Mouse (Mus musculus) adrenal gland, adult 8-10 months (tissue): ENCODE measurements around the gene Itprid1. TPM values are rescaled to one million over a fixed set of nuclear protein-coding genes. Genes with fewer than 3 reads are reported as not detected.
A peak's percentile ranks its signal among the peaks of the same experiment; 100 is the strongest.

Experiments
- DNase-seq: peaks from one replicate; pipeline ENCODE4 v3.0.0; 2022
- total RNA-seq, 4 experiments: library from RNA; stranded (reverse); gene quantifications; 2 replicates each; pipeline ENCODE4 v1.2.4; 2022

Itprid1 gene
- total RNA-seq: under 1 TPM in 2 of 4 experiments, not detected in 2; 0.09 to 0.31 TPM

DNA sequence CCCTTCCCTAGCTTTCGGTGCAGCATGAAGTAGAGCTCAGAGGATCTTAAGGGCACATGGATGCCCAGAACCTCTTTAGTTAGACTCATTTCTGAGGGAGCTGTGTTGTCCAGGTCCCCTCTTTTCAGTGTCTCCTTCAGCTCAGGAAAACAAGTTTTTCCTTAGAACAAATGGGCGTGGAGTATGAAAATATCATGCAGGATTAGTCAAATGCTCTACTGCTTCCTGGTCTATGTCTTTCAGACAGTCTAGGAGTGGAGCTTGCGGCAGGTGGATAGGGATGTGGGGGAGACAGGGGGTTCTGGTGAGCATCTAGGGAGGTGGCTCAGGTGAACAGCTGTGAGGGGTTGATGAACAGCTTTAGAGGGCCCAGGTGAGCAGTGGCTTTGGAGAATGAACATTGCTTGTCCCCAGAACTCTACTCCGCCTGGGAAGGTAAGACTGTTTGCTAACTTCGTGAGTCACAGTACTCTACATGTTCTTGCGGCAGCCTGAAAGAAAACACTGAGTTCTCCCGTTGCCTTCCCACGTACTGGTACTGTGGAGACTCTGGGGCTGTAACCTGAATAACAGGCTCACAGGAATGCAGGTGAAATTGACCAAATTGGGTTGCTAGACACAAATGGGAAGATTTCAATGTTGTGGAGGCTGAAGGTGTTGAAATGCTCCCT, at the start of gene Itprid1:
Gene Itprid1, plus strand, starts transcription at position 246 of the 671 bp plus-strand sequence.
- DNase-seq: no peak

DNA sequence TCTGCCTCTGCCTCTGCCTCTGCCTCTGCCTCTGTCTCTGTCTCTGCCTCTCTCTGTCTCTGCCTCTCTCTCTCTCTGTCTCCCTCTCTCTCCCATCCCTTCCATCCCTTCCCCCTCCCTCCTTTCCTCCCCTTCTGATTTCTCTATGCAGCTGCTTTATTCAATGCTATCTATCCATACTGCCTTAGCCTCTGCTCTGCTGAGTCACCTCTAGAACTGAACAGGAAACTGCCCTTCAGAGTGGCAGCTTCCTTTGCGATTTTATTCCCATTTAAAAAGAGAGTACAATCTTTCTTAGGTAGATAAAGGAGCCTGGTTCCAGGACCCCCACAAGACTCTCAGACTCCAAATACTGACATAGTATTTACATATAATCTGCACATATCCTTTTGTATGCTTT, 47.1 kb upstream of the Itprid1 start:
- no peak for DNase-seq

DNA sequence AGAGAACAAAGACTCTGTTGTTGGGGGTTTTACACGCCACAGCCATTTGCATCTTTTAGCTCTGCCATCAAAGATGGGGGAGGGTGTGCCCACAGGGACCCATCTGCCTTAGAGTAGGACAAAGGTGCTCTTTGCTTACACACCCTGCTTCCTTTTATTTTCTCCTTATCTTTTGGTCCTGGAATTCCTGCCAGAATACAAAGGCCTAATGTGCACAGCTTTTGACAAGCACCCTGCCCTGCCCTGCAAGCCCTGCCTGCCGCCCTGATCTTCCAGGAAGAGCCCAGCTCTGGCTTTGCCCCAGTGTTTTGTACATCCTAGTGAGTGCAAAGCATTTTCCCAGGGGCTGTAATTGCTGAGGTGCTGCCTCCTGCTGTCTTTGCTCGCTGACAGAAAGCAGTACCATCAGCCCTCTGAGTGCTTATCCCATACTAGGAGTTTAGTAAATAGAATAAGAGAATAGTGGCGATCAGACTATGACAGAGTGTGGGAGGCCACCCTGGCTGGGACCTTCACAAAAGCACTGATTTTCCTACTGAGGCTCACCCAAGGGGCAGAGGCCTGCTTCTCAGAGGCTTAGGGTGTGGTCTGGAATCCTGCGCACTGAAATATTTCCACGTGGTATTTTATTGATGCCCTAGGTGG, 44.7 kb upstream of the Itprid1 start:
- no peak for DNase-seq

DNA sequence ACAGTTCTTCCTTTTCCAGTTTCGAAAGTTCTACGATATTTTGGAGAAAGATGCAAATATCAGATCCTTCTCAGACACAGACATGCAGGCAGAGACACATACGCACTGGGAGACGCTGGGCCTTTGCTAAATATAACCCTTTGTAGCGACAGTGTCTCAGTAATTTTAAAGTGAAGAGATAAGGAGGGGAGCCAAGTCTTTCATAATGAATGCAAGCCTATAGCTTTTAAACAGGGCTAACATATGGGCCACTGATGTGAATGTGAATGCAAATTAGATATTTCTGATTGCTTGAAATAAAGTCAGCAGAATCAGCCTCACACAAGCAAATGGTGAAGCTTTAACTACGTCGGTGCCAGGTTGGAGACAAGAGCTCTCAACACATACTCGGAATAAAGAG, 44.2 kb upstream of the Itprid1 start:
- no peak for DNase-seq

DNA sequence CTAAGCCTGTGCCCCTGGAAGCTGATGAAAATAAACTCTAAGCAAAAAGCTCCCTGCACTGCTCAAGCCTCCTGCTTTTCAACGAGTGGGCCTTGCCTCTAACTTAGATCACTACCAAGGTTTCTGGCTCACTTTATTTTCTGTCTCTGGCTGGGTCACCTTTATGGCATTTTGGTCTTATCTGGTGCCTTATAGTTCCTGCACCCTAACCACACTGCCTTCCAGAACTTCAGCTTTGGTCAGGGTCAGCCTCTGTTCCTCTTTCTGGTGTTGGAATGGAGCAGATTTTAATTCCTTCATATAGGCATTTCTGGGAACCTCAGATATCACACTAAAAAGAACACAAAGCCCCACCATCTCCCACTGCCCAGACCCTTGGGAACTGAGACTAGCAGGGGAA, 34.0 kb upstream of the Itprid1 start:
- DNase-seq: no peak

DNA sequence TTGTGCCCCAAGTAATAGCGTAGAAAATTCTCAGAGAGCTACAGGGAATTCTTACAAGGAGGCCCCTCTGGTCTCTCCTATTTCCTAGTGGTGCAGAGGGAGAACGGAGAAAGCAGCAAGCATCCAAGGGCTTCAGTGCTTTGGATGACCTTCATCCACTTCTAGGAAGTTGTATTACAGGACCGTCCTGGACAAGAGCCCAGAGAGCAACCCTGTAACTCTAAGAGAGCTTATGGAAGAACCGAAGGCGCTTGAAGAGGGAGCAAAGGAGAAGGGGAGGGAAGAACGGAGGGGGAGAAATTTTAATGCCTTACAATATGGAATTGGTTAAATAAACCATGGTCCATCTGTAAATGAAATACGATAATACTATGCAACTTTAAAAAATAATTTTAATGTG, 33.3 kb upstream of the Itprid1 start:
- DNase-seq: peak; percentile 49

DNA sequence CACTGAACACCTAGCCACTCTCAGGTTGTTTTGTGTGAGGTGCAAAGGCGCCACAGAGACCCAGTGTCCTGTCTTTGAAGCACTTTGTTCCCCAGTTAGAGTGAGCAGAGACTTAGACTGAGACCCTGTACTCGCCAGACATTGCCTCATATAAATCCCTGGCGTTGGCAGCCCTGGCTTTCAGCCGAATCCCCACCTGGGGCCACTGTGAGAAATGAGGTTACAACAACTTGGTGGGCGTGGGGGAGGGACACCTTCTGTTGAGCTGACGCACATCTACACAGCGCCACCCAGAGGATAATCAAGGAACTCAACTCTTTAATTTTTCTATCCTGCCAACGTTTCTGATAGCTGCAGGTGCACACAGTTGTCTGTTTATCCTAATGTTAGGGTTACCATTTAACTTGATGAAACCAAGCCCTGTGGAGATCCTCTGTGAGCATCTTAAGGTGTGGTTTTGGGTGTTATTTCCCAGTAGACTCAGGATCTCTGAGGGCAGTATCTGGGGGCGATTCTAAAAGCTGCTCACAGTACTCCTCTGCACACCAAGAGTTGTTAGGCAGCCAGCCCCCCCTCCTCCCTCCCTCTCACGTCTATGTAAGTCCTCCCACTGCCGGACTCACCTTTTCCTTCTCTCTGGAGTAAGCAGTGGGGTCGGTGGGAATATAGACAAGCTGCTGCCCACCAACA, 32.6 kb upstream of the Itprid1 start:
- peak; percentile 15 for DNase-seq

DNA sequence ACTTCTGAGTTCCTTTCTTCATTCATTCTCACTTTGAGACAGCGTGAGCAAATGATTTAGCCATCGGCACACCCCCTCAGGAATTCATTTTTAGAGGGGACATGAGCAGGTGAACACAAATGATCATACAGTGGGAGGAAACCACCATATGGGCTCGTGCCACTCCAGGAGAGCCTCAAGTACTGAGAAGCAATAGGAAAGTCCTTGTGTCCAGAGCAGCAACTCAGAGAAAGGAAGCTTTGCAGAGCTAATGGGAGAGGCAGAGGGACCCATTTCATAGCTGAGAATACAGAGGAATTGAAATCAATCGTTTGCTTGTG, 32.1 kb upstream of the Itprid1 start:
- DNase-seq: no peak

DNA sequence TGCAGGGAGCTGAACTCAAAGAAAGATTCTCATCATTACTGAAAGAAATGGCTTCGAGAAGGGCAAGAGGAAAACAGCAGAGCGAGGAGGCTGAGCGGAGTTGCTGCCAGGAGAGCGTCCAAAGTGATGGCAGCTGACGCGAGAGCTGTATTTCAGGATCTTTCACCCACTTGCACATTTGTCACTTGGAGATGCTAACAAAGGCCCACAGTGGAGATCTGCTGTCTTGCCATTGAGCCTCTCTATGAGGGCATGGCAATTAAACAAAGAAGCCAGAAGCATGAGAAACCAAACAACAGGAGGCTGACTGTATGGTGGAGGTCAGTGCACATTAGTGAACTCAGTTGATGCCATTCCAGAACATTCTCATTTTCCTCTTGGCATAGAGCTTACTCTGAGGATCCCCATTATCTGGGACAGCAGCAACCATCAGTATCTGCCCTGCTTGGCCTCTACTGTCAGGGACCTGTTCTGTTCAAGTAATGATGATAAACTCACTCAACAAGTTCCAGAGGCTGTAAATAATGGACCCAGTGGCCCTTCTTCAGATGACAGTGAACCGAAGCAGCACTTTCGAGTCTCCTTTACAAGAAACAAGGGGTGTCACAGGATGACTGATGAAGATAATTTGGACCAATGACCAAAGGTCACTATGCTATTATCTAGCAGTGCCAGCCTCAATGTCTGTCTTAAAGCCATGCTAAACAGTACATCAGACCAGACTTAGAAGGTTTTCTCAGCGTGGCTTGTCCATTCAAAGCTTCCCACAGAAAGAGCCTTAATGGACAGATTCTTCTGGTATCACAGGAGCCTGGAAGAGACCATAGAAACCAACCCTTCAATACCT, 31.2 kb upstream of the Itprid1 start:
- DNase-seq: no peak

DNA sequence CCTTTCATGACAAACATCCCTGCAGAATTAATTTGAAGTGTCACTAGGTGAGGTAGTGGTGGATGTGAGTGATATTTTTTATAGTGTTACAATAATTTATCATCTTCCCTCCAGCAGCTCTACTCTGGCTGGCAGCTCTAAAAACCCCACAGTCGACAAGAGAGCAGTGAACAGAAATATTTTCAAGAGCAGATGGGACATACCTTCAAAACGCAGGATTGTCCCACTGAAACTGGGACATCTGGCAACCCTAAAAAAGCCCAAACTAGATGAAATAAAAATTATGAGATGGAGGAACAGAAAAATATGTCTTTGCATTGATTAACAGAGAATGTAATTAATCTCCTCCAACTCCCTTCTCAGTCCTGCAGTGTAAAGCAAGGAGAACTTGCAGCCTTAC, 30.2 kb upstream of the Itprid1 start:
- DNase-seq: no peak

DNA sequence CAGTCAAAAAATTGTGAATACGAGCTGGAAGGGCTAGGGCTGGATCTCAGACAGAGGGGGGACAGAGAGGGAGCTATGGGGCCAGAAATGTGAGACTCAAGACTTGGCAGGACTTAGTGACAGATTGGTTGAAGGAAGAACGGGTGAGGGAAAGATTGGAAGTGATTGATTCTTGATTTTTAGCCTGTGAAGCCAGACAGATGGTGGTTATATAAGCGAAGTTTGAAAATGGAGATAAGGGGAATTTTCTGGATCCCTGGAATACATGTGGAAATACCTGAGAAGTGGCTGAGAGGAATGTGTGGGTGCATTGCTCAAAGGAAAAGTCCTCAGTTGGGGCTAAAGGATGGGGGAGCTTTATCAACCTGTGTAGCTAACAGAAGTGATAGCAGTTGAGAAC, 28.0 kb upstream of the Itprid1 start:
- DNase-seq: no peak

DNA sequence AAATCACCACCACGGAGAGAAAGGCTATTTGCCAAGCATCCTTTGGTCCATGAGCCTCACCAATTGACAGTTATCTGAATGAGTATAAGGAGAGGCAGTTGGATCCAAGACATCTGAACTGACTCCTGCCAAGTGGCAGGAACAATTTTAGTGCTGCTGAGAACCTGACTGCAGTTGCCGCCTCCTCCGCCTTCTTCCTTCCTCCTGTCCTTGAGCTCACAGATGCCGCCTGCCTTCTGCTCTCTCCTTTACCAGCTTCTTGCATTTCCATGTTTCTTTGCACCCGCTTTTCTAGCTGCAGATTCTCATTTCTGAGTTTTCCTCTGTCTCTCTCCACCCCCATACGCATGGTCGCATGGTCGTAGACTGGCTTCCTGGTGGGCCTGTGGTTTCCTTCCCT, 25.5 kb upstream of the Itprid1 start:
- no peak for DNase-seq

DNA sequence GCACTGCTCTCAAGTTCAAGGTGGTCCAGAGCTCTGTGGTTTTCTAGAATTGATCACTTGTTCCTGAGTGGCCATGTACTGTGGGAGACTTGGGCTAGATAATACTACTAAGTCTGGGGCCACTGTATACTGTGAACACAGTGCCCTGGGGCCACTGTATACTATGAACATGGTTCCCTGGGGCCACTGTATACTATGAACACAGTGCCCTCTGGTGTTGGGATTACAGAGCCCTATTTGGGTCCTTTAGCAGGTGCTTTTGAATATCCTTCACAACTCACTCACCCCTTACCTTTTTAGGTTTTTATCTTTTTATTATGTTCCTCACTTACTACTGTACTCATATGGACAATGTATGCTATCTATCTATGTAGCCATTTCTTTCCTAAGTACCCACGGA, 24.3 kb upstream of the Itprid1 start:
- no peak for DNase-seq

DNA sequence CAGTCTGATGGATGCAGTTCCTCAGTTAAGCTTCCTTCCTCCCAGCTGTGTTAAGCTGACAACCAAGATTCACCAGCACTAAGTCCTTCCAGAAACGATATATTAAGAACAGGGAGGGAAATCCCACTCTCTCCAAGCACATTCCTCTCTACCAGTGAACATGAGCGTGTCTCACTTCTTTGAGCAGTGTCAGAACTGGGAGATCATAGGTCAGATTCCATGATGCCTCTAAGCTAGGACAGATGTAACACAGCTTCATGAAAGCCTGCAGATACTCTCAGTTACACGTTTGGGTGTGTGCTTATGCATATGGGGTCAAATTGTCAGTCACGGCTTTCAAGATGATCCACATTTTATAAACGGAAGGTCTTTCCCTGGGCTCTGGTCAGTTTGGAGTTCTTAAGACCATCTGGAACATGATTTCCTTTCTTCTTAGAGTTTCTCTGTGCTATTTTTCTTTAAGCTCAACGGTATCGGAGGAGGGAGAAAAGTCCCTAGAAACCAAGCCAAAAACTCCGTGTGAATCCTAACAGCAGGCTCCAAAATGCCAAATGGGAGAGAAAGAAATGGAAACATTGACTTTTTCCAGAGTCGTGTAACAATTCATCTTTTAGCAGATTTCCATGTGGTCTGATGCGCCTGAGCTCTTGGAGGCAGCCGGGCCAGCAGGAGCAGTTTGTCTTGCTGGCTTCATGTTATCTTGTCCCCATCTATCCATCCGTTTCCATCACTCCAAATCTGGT, 22.3 kb upstream of the Itprid1 start:
- DNase-seq: no peak

DNA sequence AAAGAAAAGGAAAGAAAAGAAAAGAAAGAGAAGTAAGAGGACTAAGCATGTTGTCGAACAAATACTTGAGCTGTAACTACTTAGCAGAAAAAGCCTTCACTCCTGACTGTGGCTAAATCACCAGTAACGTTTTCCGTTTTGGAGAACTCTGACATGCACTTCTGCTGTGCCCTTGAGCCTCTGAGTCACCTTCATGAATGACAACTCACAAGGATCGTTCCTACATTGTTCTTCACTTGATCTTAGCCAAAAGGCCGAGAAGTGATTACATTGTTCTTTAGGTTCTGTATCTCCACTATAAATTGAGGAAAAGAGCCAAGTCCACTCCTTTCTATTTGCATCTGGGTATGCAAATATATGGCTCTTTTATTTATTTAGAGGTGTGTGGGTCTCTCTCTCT, 19.8 kb upstream of the Itprid1 start:
- peak; percentile 13 for DNase-seq

DNA sequence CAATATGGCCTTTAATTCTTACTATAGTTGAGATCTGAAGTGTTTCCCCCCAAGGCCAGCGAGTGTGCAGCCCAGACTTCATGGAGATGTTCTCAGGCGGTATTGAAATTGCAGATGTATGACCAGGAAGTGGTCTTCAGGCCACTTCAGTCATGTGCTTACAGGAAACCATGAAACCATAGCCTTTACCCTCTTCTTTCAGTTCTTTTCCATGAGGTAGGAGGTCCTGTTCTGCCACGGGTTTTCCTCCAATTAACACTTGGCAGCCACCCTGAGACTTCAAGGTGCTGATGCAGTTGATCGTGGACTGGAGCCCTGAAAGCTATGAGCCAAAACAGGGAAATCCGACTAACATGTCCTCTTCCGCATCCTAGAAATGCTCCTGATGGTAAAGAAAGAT, 7.0 kb upstream of the Itprid1 start:
- DNase-seq: no peak

DNA sequence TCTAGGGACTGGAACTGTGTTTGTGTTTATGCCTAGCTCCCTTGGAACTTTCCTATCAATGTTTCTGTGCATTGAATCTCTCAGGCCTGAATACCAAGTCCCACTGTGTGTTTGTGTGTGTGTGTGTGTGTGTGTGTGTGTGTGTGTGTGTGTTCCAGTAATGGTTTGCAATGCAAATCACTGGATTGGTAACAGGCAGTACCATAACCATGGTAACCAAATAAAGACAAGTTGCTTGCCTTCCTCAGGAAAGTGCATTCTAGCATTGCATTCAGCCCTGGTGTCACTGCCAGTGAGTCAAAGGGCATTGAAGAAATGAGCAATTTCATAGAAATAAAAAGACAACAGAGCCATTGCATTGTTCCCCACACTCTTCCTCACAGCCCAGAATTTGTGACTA, 15.9 kb downstream of the Itprid1 start:
- no peak for DNase-seq

DNA sequence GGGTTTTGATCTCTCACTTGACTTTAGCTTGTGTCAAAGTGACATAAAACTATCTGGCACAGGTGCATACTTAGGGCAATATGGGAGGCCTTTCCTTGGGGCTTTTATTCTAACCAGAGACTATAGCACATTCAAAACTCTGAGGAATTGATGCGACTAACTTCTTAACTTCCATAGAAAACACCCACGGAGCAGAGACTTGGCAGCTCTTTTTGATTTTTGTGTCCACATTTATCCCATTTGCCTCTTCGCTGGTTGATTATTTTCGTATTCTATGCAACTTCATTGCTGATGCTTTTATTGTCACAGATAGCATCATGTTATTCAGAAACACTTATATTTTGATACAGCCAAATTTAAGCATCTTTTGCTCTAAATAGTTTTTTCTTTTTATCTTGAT, 19.4 kb downstream of the Itprid1 start:
- no peak for DNase-seq

DNA sequence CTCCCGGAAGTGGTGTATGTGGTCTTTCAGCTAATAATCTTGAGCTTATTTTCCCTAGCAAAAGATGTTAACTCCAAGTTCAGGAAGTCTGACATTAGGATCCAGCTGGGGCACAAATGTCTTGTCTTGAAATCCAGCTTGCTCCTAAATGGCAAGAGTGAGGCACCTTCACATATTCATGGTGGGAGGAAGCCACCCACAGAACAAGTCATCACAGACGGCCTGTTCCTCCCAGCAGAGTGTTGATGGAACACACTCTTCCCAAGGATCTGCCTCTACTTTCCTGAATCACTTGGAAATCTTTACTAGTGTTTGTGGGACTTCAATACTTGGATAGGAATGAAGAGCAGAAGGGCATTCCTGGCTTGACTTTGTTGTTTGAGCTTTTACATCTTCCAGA, 28.5 kb downstream of the Itprid1 start:
- no peak for DNase-seq

DNA sequence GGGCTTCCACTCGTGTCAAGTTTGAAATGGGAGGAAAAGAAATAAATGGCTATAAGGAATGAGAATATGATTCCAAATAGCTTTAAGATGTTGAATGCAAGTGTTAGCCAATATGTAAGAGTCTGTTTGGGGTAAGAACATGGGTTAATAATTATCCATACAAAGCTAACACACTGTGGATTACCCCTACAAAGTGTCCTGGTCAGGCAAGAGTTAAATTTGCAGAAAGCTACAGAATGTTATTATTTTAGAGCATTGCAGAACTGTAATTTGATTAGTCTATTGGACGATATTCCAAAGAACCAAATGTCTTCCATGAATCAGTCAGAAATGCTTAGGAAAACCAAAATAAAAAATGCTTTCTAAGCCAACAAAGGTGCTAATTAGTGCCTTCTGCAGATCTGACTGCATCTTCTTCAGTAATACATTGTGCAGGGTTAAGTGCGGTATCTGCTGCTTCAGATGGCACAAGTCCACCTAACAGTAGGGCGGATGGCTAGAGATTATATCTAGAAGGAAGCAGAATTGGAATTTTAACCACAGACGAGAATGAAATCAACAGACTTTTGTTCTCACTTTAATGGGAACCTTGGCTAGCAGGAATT, 42.8 kb downstream of the Itprid1 start:
- DNase-seq: no peak

DNA sequence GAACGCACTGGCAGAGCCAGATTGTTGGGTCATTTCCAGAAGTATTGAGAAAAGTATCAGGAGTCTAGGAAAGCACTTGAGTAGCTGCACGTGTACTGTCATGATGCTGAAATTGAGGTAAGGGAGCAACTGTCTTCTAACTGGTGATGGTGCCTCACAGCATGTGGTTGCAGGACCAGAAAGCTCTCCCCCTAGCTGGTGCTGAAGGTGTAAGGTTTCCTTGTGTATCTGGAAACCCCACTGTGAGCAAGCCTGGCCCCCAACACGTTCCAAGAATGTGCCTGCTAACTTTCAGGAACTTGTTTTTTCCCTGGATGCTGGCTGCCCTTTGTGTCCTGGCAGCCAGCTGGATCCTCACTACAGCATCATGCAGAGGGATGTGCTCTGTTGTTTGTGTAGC, 44.2 kb downstream of the Itprid1 start:
- DNase-seq: no peak

DNA sequence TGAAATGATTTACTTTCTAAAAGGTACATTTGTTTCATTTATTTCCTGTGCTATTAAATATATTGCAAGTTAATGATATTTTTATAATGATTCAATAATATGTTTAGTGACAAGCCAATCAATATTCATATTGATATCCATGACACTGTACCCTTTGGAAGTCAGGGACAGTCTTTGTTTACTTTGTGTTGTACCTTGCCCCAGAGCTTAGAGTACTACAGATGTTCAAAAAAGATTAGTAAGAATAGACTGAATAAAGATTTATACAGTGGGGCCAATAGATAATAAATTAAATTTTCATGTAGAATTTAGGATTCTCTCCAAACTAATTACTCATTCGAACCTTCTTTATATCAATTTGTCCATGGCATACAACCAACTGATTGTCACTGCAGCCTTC, 50.9 kb downstream of the Itprid1 start:
- no peak for DNase-seq
